Mouse (Mus musculus) layer of hippocampus, postnatal 14 days (tissue): ENCODE results near the gene Lrmda. TPM values are rescaled to one million over a fixed set of nuclear protein-coding genes. Genes with fewer than 3 reads are reported as not detected.
A peak's percentile ranks its signal among the peaks of the same experiment; 100 is the strongest.

Source experiments
- DNase-seq, 2 experiments: peaks; one replicate each; pipeline ENCODE4 v3.0.0; 2021 to 2022; ENCODE audit warnings: low spot score in 2 of 2, mixed read lengths in 1 of 2
- total RNA-seq, 2 experiments: library from RNA; stranded (reverse); gene quantifications; 2 replicates each; pipeline ENCODE4 v1.2.3; 2021

The Lrmda gene
- total RNA-seq, 2 experiments from 2014 or later, result 0.95 TPM; not detected in 1

DNA sequence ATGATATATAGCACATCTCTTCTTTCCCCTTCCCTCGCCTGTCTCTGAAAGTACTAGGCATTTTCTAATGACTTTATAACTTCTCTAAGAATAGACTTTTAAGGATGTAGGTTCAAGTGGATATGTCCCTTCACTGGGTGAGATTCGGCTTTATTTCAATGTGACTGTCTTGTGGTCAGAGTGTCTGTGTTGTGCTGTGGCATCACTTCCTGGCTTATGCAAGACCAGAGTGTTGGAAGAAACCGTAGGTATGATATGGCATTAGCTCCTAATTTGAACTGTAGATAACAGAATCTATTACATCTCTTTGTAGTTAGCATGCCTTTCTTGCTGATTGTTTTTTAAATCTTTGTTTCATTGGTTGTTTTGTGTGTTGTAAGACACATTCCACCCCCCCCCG, 198.7 kb downstream of the Lrmda start:
- no peak for DNase-seq

DNA sequence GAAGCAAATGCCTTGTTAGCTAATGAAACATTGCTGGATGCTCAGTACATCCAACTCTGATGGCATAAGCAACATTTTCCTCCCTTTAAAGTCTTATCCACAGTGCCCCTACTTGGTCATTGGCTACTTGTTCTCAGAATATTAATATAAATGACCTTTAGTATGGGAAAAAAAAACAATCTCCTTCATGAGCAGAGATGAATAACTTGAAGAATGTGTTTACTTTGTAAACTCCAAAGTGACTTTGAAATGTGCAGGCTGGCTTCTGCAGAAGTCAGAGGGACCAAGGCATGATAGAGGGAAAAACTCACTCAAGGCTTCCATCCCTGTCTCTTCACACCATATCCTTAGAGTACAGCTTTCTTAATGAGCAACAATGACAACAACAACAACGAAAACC, 202.5 kb downstream of the Lrmda start:
- DNase-seq, result no peak

DNA sequence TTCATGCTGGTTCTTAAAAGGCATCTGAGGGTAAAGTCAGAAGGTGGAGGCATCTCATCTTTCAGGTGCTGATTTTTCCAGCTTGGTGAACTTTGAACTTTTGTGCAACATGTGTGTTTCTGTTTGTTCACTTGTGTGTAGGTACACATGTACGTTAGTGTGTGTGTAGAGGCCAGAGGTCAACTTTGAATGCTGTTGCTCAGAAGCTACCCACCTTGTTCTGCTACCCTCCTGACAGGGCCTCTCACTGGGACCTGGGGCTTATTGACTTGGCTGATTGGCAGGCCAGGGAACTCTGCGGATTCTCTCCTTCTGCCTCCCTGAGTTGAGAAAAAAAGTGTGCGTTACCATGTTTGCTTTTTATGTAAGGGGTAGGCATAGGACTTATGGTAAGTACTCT, 203.1 kb downstream of the Lrmda start:
- no peak for DNase-seq

DNA sequence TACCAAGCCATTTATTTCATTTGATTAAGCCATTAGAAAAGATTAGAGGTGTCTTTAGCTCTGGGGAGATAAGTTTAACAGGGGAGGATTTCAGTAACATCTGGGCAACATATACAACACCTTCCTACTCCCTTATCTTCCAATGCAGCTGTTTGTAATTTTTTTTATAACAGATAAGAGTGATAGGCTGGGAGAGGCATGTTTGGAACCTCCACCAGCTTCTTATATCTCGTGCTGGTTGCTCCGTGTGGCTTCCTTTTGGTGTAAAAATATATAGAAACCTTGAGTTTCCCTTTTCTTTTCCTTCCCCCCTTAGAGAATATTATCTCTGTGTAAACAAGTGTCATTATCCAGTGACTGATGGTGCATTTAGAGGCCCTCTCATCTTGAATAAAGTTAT, 206.7 kb downstream of the Lrmda start:
- no peak for DNase-seq

DNA sequence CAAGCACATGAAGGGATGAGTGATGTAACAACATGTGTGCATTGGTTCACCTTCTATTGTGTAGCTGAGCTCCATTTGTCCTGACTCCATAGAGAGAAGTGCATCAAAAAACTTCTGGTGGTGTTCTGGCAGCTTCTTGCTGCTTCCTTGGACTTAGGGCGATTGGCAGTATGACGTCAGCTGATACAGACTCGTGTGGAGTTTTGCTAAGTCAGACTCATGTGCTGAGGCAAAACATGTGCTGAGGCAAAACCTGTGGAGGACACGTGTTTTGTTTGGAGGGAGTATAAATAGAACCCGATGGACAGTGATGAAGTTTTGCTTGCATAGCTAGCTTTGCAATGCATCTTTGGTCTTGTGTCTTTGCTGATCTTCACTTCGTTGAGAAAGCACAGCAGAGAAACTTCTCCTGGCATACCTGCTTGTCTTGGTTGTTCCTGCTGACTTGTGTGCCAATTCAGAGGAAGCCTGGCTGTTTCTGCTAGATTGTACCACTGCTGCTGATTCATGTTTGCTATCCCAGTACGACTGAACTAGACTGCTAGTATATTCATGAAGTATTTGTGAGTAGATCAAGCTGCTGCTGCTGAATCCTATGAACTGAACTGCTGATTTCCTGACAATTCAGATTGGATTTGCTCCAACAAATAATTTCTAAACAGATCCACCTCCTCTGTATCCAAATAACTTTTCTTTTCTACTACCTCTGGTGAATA, 208.9 kb downstream of the Lrmda start:
- no peak for DNase-seq

DNA sequence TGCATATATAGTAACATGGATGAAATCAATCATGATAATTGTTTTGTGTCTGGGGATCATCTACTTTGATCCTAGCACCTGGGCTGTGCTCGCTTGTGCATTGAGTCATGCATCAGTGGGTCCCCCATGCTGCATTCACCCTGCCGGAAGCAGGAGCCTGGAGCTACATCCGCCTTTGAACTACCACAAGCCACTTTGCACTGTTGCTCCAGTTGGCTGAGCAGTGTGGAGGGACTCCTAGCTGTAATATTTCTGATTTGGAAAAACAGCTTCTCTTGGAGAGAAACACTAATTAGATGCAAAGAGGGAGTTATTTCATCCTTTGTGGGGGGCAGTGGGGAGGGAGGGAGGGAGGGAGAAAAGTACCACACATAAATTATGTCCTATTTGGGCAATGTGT, 220.8 kb downstream of the Lrmda start:
- no peak for DNase-seq

DNA sequence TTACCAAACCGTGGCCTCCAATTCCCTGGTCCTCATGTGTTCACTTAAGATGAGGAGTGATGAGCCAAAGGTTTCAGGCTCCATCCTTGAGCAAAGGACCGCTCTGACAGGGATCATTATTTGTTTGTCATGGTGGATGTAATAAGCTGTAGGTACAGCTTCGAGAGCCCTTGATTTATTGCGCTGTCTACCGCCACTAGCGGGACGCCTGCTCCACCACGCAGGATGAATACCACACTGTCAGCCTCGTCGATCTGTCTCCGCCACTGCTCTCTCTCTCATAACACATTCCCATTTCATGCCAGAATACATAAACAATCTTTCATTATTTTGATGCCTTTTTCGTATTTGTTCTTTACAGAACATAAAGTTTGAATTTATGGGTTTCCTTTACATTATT, 235.9 kb downstream of the Lrmda start:
- no peak for DNase-seq

DNA sequence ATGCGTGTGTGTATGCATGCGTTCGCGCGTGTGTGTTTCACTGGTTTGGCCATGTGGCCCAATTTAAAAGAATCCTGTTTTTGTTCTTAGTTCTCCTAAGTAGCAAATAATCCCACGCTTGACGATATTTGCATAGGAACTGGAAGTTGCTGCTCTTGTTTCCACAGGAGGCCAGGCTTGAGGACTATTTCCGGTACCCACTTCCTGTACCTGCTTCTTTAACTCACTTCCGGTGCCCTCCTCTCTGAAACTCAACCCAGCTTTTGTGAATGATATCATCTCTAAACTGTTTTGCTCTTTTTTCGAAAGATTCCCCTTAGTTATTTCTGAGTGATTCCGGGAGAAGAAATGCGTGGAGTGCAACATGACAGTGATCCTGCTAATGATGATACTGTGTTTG, 236.8 kb downstream of the Lrmda start:
- no peak for DNase-seq

DNA sequence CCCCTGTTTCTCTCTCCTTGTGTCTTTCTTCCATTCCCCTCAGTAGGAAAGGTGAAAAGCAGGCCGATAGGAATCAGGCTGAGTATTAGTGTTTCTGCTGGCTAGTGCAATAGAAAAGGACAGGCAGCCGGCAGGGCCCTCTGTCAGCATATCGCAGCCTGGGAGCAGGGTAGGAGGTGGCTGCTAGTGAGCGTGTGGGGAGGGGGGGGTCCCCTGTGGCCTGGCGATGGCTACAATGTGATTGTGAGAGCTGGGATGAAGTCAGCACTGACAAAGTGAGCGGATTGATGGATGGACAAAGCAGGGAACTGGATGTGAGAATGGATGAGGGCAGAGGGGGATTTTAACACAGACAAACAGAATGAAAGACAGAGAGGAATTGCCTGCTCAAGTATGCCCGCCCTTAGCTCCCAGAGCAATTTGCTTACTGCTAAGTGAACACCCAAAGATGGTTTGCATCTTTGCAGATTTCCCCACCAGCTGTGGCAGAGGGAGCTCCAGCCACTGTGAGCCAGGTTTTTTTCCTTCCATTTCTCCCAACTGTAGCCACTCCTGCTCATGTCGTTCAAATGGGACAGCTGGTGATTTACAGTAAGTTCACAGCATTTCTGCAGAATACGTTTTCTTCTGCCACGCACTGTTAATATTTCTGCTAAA, 240.0 kb downstream of the Lrmda start:
- peak; percentile 16 to 18 for DNase-seq

DNA sequence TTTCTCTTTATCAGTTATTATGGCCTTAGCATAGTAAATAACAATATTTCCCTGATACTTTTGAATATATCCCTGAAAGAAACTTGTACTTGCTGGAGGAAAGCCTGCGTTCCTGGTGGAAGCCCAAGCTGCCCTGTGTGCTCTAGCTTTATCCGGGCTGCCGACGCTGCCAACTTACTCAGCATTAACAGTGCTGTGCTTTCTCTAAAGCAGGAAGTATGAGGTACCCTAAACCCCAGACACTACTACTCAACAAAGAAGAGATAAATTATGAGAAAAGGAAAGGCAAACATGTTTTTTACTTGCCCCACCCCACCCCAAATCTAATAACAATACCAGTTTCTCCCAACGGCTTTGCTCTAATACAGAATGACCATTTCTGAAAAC, 240.5 kb downstream of the Lrmda start:
- DNase-seq, result no peak

DNA sequence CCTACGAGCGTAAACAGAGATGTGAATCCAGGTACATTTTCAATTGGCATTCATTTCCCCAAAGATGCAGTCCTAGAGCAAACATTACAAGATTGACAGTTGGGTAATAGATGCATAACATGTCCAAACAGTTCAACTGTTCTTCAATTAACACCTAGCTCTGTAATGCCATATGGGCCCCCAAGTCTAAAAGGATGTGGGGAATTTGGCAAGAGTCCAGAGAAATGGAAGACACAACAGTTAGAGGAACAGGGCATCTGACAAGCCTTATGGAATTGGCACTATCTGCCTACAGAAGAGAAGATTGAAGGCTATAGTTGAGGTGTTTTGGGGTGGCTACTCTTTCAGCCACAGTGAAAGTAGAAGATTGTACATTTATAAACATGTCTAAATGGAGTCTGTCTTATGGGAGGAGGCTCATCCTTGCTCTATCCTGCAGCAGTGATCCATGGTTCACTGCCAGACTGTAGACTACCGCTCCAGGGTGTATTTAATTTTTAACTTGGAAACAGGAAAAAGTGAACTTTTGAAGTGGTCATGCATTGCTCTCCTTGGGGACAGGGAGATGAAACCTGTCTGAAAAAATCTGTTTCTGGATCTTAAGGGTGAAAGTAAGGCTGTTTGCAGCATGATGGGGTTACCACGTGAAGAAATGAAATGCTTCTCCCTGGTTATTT, 245.9 kb downstream of the Lrmda start:
- no peak for DNase-seq

DNA sequence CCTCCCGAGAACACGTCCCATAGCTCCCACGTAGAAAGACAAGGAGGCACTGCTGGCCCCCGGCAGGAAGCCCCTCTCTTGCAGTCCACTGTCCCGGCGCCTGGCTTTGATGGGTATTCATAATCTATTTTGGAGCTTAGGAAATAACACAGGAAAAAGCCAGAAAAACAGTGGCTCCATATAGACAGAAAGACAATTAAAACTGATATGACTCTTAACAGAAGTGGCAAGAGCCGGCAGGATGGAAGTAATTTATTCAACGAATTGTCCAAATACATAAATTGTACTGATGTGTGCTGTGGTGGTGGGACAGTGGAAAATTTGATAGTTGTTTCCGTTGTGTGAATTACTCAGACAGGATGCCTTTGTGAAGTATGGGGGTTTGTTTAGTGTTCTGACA, 250.3 kb downstream of the Lrmda start:
- DNase-seq, result no peak

DNA sequence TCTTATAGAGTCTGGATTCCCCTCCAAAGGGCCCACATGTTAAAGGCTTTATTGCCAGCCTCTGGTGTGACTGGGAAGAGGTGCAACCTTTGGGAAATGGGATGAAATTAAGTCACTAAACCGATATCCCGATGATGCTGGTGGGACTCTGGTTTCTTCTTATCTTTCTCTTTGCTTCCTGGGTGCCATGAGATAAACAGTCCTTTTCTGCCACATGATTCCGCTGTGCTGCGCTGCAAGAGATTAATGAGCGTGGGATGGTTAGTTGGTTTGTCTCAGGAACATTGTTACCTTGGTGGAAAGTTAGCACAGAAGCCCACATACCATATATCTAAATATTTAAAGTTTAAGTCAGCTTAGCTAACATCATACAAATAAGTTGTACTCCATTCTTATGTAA, 258.5 kb downstream of the Lrmda start:
- DNase-seq, result no peak

DNA sequence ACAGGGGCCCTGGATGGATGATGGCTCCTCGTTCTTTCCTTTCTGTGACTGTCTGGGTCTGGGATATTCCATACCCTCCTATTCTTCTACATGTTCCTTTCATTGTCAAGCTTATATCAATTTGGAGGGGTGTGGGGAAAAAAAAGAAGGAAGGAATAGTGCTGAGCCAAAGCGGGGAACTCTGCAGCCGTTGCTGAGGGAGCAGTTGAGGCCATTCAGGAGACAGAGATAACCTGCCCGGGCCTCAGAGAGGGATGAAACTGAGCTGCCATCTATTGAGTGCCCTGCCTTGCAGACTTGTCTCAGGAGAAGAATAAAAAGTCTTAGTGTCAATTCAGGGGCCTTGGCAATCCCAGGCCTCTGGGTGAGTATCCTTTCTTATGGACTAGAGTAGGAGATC, 260.1 kb downstream of the Lrmda start:
- no peak for DNase-seq

DNA sequence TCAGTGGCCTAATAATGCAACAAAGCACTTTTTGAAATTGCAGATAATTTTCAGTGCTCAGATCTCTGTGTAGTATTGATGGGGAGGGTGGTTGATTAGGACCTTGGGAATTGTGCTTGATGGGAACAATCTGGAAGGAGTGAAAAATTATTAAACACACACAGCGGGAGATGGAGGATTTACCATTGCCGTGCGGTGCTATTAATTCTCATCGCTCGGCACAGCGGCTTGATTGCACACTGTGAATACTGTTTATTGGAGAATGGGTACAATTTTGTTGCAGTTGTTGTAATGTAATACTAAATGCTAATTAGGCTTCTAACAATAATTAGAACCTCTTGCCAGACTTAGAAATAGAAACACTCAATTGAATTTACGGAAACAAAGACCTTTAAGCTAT, 262.1 kb downstream of the Lrmda start:
- DNase-seq, result no peak

DNA sequence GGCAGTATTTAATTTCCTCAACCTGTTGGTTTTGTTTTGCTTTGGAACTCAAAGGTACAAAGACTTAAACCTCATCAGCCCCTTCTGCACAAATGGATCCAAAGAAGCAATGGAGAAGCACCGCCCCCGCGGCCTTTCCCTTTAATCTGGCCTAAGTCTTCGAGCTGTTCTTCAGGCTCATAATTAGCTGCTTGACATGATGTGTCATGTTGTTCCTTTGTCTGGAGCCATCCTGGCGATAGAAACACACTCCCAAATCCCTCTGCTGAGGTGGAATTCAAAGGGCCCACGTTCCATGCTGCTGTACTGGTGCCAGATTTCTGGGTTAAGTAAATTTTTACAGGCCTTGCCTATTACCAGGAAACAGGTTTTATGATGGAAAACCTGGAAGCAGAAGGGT, 263.3 kb downstream of the Lrmda start:
- no peak for DNase-seq

DNA sequence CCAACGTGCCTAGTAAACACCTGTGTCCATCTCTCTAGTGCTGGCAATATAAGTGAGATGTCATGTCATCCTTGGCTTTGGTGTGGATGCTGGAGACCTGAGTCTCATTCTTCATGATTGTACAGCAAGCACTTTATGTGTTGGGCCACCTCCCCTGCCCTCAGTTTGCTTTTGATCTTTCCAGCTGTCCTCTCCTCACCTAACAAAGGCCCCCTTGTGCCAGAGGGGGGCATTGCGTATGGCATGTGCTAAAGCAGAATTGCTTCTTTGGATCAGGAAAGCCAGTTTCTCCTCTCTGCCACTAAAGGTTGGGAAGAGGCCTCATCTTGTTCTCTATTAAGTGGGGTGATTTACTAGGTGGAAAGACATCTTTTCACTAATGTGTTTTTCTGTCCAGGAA, 264.2 kb downstream of the Lrmda start:
- no peak for DNase-seq

DNA sequence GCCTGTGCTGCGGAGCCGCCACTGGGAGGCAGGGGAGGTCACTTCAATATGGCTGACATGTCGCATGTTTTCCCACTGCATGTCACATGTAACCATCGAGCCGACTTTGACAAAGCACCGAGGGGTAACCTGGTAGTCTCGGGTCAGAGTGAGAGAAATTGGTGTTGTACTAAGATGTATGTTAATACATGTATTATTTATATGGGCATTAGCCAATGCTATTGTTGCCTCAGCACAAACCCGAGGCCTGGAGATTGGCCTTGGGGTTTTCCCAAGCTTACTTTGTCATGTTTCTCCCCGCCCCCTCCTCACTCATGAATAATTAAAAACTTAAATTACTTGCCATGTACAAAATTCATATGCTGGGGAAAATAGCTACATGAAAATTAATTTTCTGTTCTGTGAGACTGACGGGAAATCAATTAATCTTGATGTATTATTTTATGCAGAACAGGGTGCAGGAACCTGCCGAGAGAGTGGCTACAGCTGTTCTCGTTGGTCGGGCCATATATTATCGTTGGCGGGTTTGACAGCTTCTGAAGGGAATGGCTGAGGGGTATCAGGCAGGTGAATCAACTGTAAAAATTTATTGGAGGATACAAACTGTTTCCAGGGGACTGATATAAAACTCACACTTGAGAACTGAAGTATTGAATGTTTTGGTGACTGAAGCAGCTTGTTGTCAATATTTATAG, 265.5 kb downstream of the Lrmda start:
- DNase-seq, result no peak

DNA sequence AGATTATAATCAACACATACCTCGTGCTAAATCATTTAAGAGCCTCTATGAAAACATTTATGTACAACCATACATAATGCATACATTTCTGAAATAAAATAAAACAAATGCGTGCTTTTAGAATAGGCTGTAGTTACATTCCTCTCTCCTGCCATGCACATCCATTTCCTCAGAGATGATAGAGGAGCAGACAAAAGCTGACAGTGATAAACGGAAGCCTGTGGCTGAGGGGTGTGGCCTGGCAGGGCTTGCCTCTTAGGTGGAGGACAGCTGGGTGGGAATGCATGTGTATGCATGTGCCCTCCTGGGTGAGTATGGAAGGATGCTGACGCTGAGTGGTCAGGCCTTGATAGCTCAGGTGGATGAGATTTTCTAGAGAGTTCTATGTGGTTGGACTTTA, 266.3 kb downstream of the Lrmda start:
- no peak for DNase-seq

DNA sequence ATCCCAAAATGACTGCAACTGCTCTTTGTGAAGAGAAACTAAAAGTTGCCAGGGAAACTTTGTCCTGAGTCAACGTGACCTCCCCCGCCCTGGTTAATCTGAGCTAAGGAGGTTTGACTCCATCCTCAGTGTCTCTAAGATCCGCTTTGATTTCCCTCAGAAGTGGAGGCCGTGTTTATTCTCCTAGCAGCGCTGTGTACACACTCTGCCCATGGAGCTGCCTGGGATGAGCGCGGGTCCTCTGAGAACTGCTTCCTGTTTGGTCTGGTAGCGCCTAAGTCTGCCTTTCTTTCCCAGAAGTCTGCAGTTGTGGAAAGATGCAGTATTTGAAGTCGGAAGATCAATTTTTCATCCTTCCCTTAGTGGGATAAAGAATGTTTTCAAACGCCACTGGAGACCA, 268.7 kb downstream of the Lrmda start:
- DNase-seq, result no peak

DNA sequence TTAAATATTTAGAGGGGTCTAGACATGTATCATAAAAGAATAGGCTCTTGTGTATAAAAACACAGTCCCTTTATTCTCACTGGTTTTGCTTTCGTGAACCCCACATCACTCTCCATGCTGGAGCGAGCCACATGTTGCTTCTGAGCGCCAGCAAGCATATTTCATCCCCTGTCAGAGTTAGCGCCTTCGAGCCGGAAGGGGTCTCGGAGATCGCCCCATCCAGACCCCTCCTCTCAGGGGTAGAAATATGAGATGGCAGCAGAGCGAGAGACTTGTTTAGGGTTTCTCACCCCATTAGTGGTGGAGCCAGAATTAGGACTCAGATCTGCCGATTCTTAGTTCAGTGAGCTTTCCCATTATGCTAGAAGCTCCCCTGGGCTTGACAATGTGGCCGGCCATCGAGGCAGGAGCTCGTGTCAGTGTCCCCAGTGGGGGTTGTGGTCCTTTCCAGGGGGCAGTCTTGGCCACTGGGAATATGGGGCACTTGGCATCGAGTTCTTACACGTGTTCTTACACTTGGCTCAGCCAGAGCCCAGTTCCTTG, 269.9 kb downstream of the Lrmda start:
- DNase-seq, result no peak

DNA sequence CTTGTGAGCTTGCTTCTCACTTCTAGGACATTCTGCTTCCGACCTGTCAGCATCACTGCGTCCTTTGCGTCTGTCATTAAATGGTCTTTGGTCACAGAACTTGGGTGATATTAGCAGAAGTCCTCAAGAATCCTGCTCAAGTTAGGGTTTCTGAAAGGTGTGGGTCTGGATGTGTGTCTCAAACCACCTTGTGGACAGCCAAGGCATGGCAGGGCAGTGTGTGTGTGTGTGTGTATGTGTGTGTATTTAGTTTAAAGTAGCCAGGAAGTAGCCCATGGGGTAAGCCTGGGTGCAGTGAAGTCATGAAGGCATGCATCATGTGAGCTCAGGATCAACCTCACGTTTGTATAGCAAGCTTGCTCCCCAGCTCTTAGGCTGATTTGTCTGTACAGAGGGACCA, 274.9 kb downstream of the Lrmda start:
- no peak for DNase-seq
